Mouse (Mus musculus) ES-E14 (cell line): ENCODE results near the gene Nmrk2. TPM values are rescaled to one million over a fixed set of nuclear protein-coding genes. Genes with fewer than 3 reads are reported as not detected.
"Not testable (repeated sequence)": the region's sequence is repeated elsewhere in the genome, so short reads cannot be mapped to it uniquely, and the experiment has no call there.

ENCODE experiments used
- DNase-seq: peaks from one replicate; pipeline ENCODE4 v3.0.0-alpha.2; 2013; ENCODE audit warnings: low read depth, low spot score
- H3K27ac ChIP-seq: 2 replicates; pipeline ENCODE4 v1.5.1; 2012; ENCODE audit warnings: low read depth, mild to moderate bottlenecking, low read length, moderate library complexity, mixed read lengths; ENCODE audit not compliant: poor library complexity, insufficient read depth, severe bottlenecking
- H3K36me3 ChIP-seq: 2 replicates; pipeline ENCODE4 v1.6.1; 2012; ENCODE audit warnings: mild to moderate bottlenecking, low read length, moderate library complexity, mixed read lengths; ENCODE audit not compliant: control insufficient read depth, poor library complexity, insufficient read depth, severe bottlenecking
- H3K4me1 ChIP-seq, 2 experiments: fragments of 150-350 bp in 1 of 2; sonication (generic) in 1 of 2; 2 replicates each; pipeline ENCODE4 v1.6.1; 2012; ENCODE audit warnings: low read length in 2 of 2, mild to moderate bottlenecking in 1 of 2, mixed read lengths in 1 of 2; ENCODE audit not compliant: control insufficient read depth in 2 of 2, insufficient read depth in 2 of 2, poor library complexity in 1 of 2
- H3K4me3 ChIP-seq, 2 experiments: fragments of 150-350 bp in 1 of 2; sonication (generic) in 1 of 2; 2 replicates each; pipeline ENCODE4 v1.5.1; 2012; ENCODE audit warnings: low read length in 2 of 2, low read depth in 1 of 2, mild to moderate bottlenecking in 1 of 2, mixed read lengths in 1 of 2; ENCODE audit not compliant: insufficient read depth in 1 of 2, poor library complexity in 1 of 2, severe bottlenecking in 1 of 2
- H3K9ac ChIP-seq: 2 replicates; pipeline ENCODE4 v1.6.1; 2012; ENCODE audit warnings: low read depth, mild to moderate bottlenecking, low read length, mixed read lengths; ENCODE audit not compliant: poor library complexity, insufficient read depth, severe bottlenecking
- H3K9me3 ChIP-seq: fragments of 150-350 bp; sonication (generic); 2 replicates; pipeline ENCODE4 v1.6.1; 2012; ENCODE audit warnings: low read depth, mild to moderate bottlenecking, low read length; ENCODE audit not compliant: control insufficient read depth, insufficient read depth
- CHD2 ChIP-seq: IDR thresholded peaks from 2 replicates; pipeline ENCODE4 v1.6.1; 2014; ENCODE audit warnings: mild to moderate bottlenecking, low read depth, low read length, inconsistent platforms
- HCFC1 ChIP-seq: IDR thresholded peaks from 2 replicates; pipeline ENCODE4 v1.6.1; 2012; ENCODE audit warnings: low read length, inconsistent platforms, borderline replicate concordance; ENCODE audit not compliant: insufficient read depth
- MAFK ChIP-seq: IDR thresholded peaks from 2 replicates; pipeline ENCODE4 v1.6.1; 2014; ENCODE audit warnings: mild to moderate bottlenecking, low read depth, low read length, inconsistent platforms; ENCODE audit not compliant: insufficient read depth
- ZC3H11A ChIP-seq: IDR thresholded peaks from 2 replicates; pipeline ENCODE4 v1.6.1; 2012; ENCODE audit warnings: low read depth, mild to moderate bottlenecking, inconsistent platforms, low read length, borderline replicate concordance
- ZNF384 ChIP-seq: IDR thresholded peaks from 2 replicates; pipeline ENCODE4 v1.6.1; 2012; ENCODE audit warnings: low read depth, low read length, inconsistent platforms
- in situ Hi-C, 2 experiments: fragments of 600-800 bp; cut with MboI; formaldehyde crosslinking; loops; one replicate each; pipeline ENCODE4 v1.15.1; 2025; ENCODE audit warnings: low sequenced_read_pairs in 2 of 2, inconsistent platforms in 1 of 2; ENCODE audit not compliant: unreplicated experiment in 2 of 2
- total RNA-seq: library from RNA; depleted of rRNA; stranded (reverse); fragments of 300-350 nt; gene quantifications from 2 replicates; pipeline ENCODE4 v1.2.3, GENCODE M21; 2012

The Nmrk2 gene
- total RNA-seq, 1 experiment, result not detected

DNA sequence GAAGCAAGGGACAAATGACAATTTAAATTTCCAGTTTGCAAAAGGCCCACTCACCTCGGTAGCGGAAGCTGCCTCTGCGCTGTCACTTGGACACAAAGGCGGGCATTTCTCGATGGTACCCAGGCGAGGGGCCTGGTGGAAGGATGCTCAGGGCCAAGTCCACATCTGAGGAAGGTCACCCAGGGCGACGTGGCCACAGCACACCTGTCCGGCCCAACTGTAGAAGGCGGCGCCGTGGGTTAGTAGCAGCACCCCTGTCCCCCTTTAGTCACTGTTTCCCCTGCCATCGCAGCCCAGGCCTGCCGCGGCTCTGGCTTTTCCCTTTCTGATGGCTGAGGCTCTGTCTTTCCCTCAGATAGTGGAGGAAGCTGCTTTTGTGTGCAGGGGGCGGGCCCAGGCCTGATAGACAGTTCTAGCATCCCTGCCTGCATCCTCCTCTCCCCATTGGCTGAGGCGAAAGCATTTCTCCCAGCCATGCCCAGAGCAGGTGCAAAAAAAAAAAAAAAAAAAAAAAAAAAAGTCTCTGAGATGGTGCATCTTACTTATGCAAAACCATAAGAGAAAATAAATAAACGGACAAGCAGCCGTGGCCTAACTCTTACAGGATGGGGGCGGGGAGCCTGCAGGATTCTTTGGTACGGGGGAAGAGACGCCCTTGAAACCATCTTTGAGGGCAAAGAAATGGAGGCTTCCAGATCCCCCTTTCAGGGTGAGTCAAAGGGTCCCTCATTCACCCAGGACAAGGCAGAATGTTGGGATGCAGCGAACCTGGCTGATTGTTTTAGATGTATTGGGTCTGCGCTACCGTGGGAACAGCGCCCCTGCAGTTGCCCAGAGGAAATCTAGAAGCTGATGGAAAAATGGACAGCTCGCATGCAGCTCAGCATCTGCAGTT lies 28.8 kb upstream of the Nmrk2 start, which contains the start of gene Atcay:
Atcay (minus strand) TSS at position 396 of the 895 bp plus-strand sequence.
- peaks cover 3 to 22% of the 10 kb centered on the region in 2 experiments; a peak in 3 of 4 replicates for H3K4me1 ChIP-seq
- peak within 1 kb of the TSS; percentile 14 to 45; a peak in 3 of 4 replicates for H3K4me3 ChIP-seq
- in situ Hi-C loops, result no loop called here
- TF ChIP-seq HCFC1 (no peak), ZNF384 (peak; percentile 84)
- H3K9me3 ChIP-seq, result no peaks in the 10 kb centered on the region
- no peak for DNase-seq
- no peak within 1 kb of the TSS for H3K27ac ChIP-seq
- peak within 1 kb of the TSS; percentile 37; the same call in 1 of the 2 replicates for H3K9ac ChIP-seq
- no peaks in the 10 kb centered on the region for H3K36me3 ChIP-seq

DNA sequence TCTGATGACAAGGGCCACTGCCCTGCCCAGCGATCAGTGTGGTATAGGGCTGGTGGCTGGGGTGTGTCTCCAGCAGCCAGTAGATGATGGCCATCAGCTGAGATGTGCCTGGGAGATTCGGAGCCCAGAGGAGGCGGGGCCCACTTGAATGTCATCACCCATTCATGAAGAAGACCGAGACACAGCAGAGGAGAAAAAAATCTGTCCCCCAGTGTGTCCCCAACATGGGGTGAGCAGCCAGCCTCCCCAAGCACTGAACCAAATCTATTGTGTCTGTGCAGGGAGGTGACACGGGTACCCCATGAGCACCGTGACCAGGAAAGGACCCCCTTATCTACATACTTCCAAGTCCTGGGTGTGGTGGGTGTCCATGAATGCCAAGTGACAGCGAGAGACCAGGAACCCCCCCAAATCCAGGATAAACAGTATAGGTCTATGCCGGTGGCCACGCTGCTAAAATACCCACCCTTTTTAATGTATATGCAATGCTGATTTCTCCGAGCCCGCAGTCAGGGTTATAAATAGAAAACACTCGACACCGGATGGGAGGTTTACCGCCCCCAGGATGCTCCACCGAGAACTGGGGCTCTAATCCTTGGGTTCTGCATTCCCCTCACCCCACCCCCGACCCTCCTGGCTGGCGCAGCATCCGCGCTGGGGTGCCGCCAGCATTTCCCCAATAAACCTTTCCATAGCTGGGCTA lies 28.0 kb upstream of the Nmrk2 start:
- no peak overlapping the region for H3K27ac ChIP-seq
- no peak overlapping the region for H3K9ac ChIP-seq
- no peaks in the 10 kb centered on the region for H3K36me3 ChIP-seq
- H3K4me3 ChIP-seq, result peak overlapping the region; percentile 14 to 45; a peak in 3 of 4 replicates
- in situ Hi-C loops, result no loop called here
- H3K4me1 ChIP-seq, result peaks cover 3 to 22% of the 10 kb centered on the region in 2 experiments; a peak in 3 of 4 replicates
- TF ChIP-seq CHD2 (no peak), ZNF384 (no peak), ZC3H11A (no peak), MAFK (no peak), HCFC1 (no peak)
- no peak for DNase-seq
- no peaks in the 10 kb centered on the region for H3K9me3 ChIP-seq

DNA sequence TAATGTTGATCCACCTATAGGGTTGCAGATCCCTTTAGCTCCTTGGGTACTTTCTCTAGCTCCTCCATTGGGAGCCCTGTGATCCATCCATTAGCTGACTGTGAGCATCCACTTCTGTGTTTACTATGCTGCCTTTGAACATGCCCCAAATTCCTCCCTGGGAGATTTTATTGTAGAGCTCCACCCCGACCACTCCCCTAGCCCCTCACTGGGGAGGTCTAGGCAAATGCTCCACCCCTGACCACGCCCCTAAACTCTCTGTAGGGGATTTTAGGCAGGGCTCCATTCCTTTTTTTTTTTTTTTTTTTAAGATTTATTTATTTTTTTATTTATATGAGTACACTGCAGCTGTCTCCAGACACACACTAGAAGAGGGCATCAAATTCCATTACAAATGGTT lies 21.9 kb upstream of the Nmrk2 start:
- in situ Hi-C loops, H3K36me3 ChIP-seq, H3K4me3 ChIP-seq, H3K9ac ChIP-seq, H3K9me3 ChIP-seq, H3K27ac ChIP-seq, DNase-seq, H3K4me1 ChIP-seq: not testable (repeated sequence)

GRCm38 (mm10) chr10:81221402-81222015 lies 19.7 kb upstream of the Nmrk2 start:
- Histone ChIP-seq H3K36me3 (no peaks in the 10 kb centered on the region), H3K9me3 (no peaks in the 10 kb centered on the region), H3K27ac (no peak overlapping the region), H3K4me3 (no peak overlapping the region), H3K4me1 (peaks cover 0 to 6% of the 10 kb centered on the region in 2 experiments; a peak in 1 of 4 replicates), H3K9ac (no peak overlapping the region)
- in situ Hi-C loops, result no loop called here
- DNase-seq, result no peak
- no peak for TF ChIP-seq HCFC1
- no peak for TF ChIP-seq MAFK
- TF ChIP-seq CHD2, result no peak
- TF ChIP-seq ZNF384, result no peak
- TF ChIP-seq ZC3H11A, result no peak
